Mouse (Mus musculus) stomach, embryonic 14.5 days (tissue): ENCODE results near the gene Gna12. TPM values are rescaled to one million over a fixed set of nuclear protein-coding genes. Genes with fewer than 3 reads are reported as not detected.

Experiments used
- ATAC-seq: fragments of 200-750 bp; cut with Nextera tagmentation; 2 replicates; pipeline ENCODE4 v1.8.0; 2017; ENCODE audit warnings: low read depth, moderate TSS enrichment; ENCODE audit not compliant: insufficient number of reproducible peaks, insufficient read depth, low FRiP score
- H3K27ac ChIP-seq: fragments of 300-500 bp; sonication (generic); 2 replicates; pipeline ENCODE4 v1.5.1; 2014; ENCODE audit warnings: mild to moderate bottlenecking, low read length, moderate library complexity, mixed read lengths
- H3K27me3 ChIP-seq: fragments of 300-500 bp; sonication (generic); 2 replicates; pipeline ENCODE4 v1.6.1; 2014; ENCODE audit warnings: low read length, control low read depth, mixed read lengths; ENCODE audit not compliant: control insufficient read depth, insufficient read depth
- H3K36me3 ChIP-seq: fragments of 300-500 bp; sonication (generic); 2 replicates; pipeline ENCODE4 v1.6.1; 2014; ENCODE audit warnings: mild to moderate bottlenecking, control low read depth, low read length, moderate library complexity, mixed read lengths; ENCODE audit not compliant: control insufficient read depth, insufficient read depth
- H3K4me1 ChIP-seq: fragments of 300-500 bp; sonication (generic); 2 replicates; pipeline ENCODE4 v1.6.1; 2014; ENCODE audit warnings: low read length, control low read depth, mixed read lengths; ENCODE audit not compliant: control insufficient read depth, insufficient read depth
- H3K4me2 ChIP-seq: fragments of 300-500 bp; sonication (generic); replicated peaks from 2 replicates; pipeline ENCODE4 v1.6.1; 2014; ENCODE audit warnings: low read depth, low read length, control low read depth
- H3K4me3 ChIP-seq: fragments of 300-500 bp; sonication (generic); 2 replicates; pipeline ENCODE4 v1.5.1; 2014; ENCODE audit warnings: low read depth, low read length, control low read depth
- H3K9ac ChIP-seq: fragments of 300-500 bp; sonication (generic); replicated peaks from 2 replicates; pipeline ENCODE4 v1.6.1; 2014; ENCODE audit warnings: low read depth, mild to moderate bottlenecking, control low read depth, low read length, moderate library complexity, mixed read lengths
- H3K9me3 ChIP-seq: fragments of 300-500 bp; sonication (generic); 2 replicates; pipeline ENCODE4 v1.6.1; 2016; ENCODE audit warnings: low read depth, low read length, control low read depth; ENCODE audit not compliant: control insufficient read depth
- WGBS: fragments of 180-500 bp; shearing (Covaris S2); extraction: QIAGEN DNeasy Blood & Tissue Kit; methylation state at CpG from one replicate; pipeline ENCODE4 v1.1.7; 2014; 5-methylcytosine and 5-hydroxymethylcytosine counted together
- polyA plus RNA-seq: library from polyadenylated mRNA; unstranded; fragments of >200 nt; fragmentation: Nextera tagmentation; extraction: Ambion mirVana; gene quantifications from 2 replicates; pipeline ENCODE4 v1.2.1, GENCODE M21; 2014

The Gna12 gene
- polyA plus RNA-seq, 1 experiment from 2014 or later = 17.2 TPM

- 25% methylated on average over 9 of the region's 9 CpGs for WGBS
- Histone ChIP-seq H3K9ac (no peak overlapping the region), H3K4me3 (no peak overlapping the region), H3K4me1 (peaks cover 54% of the 10 kb centered on the region), H3K36me3 (no peaks in the 10 kb centered on the region; the same call in 1 of the 2 replicates), H3K27me3 (no peaks in the 10 kb centered on the region), H3K4me2 (no peak overlapping the region), H3K27ac (peak overlapping the region; percentile 84), H3K9me3 (no peaks in the 10 kb centered on the region)
- ATAC-seq = no peak
These were observed 39.0 kb downstream of the Gna12 start for GRCm38 (mm10) chr5:140790937-140791877.

GRCm38 (mm10) chr5:140790392-140790791, 39.8 kb downstream of the Gna12 start:
- 41% methylated on average over 2 of the region's 2 CpGs for WGBS
- Histone ChIP-seq H3K36me3 (peaks cover 2% of the 10 kb centered on the region), H3K9ac (no peak overlapping the region), H3K4me1 (peaks cover 57% of the 10 kb centered on the region), H3K4me3 (no peak overlapping the region), H3K9me3 (no peaks in the 10 kb centered on the region), H3K27ac (peak overlapping the region; percentile 84), H3K4me2 (no peak overlapping the region), H3K27me3 (no peaks in the 10 kb centered on the region)
- ATAC-seq = no peak

DNA sequence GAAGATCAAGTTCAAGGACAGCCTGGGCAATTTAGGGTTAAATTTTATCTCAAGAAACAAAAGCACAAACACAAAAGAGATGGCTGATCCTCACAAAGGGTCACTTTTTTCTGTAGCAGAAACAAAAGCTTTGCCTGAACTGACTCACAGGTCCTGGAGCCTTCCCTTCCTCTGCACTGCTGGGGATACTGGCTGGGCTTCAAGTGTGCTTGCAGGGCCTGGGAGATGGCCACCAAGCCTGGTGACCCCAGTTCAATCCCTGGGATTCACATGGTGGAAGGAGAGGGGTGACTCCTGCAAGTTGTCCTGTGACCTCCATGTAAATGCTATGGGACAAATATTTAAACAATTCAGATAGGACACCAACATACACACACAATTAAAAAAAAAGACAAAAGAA, 40.7 kb downstream of the Gna12 start:
- Histone ChIP-seq H3K27me3 (no peaks in the 10 kb centered on the region), H3K27ac (no peak overlapping the region), H3K4me1 (peaks cover 50% of the 10 kb centered on the region), H3K4me2 (no peak overlapping the region), H3K9me3 (no peaks in the 10 kb centered on the region), H3K36me3 (peaks cover 10% of the 10 kb centered on the region), H3K4me3 (no peak overlapping the region), H3K9ac (no peak overlapping the region)
- ATAC-seq = no peak

DNA sequence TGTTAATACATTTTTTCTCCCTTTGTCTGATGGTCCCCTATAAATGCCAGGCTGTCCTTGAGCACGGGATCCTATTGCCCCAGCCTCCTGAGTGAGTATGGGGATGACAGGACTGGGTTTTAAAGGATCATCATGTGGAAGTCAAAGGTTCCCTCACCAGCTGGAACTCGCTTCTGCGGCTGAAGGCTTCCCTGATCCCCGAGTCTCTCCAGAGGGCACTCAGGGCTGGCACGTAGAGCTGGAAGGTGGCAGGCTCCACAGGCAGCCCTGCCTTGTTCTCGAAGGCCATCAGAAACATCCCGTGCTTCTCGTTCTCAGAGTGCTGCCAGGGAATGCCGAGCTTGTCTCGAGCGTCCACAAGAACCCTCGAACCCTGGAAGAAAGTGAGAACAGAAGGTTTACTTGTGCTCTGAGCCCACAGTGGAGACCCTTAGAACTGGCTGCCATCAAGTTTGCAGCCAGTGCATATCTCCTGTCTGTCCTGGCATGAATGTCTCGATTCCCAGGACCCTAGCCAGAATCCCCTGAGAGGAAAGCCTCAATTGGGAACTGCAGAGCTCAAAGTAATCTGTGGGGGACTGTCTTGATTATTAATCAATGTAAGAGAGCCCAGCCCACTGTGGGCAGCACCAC, 44.9 kb downstream of the Gna12 start:
- no peak overlapping the region for H3K27ac ChIP-seq
- no peak overlapping the region for H3K9ac ChIP-seq
- H3K9me3 ChIP-seq = no peaks in the 10 kb centered on the region

DNA sequence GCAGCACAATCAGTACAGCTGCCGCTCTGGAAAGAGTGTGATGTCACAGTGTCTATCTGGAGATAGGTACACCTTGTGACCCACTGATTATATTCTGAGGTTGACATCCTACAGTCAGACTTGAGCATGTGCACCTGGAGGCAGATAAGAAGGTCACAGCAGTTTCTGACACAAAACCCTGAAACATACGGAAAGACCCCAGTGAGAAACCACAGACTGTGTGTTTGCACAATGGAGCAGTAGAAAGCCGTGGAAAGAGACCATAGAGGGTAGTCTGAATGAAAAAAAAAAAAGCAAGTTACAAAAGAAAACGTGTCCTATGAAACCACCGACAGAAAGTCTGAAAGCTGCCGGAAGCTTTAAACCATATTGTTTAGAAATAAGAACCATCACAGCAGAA, 45.9 kb downstream of the Gna12 start:
- no peak overlapping the region for H3K27ac ChIP-seq
- no peak for ATAC-seq
- H3K9me3 ChIP-seq = no peaks in the 10 kb centered on the region
- H3K36me3 ChIP-seq = peaks cover 36% of the 10 kb centered on the region
- 75% methylated on average over 6 of the region's 6 CpGs for WGBS
- H3K4me2 ChIP-seq = no peak overlapping the region
- H3K4me1 ChIP-seq = peaks cover 9% of the 10 kb centered on the region; the same call in 1 of the 2 replicates
- no peak overlapping the region for H3K4me3 ChIP-seq
- H3K27me3 ChIP-seq = no peaks in the 10 kb centered on the region
- no peak overlapping the region for H3K9ac ChIP-seq

More for the DNA sequence above, 44.9 kb downstream of the Gna12 start:
- WGBS = 79% methylated on average over 13 of the region's 13 CpGs
- H3K27me3 ChIP-seq = no peaks in the 10 kb centered on the region
- peaks cover 11% of the 10 kb centered on the region; the same call in 1 of the 2 replicates for H3K4me1 ChIP-seq
- no peak for ATAC-seq
- no peak overlapping the region for H3K4me2 ChIP-seq
- H3K4me3 ChIP-seq = no peak overlapping the region
- peaks cover 36% of the 10 kb centered on the region for H3K36me3 ChIP-seq

DNA sequence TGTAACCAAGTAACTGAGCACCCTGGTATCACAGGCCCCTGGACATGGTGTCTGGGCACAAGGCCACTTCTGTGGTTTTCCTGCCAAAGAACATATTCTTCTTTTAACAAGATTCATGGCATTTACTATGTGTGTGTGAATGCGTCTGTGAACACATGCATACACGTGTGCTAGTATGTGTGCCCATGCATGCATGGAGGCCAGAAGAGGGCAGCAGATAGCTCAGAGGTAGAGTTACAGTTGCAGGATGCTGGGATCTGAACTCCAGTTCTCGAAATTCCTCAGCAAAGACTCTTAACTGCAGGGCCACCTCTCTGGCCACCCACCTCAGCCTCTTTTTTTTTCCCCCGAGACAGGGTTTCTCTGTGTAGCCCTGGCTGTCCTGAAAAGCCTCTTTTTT, 46.7 kb downstream of the Gna12 start:
- Histone ChIP-seq H3K9me3 (no peaks in the 10 kb centered on the region), H3K36me3 (peaks cover 36% of the 10 kb centered on the region), H3K27ac (no peak overlapping the region), H3K4me1 (peaks cover 15% of the 10 kb centered on the region), H3K9ac (no peak overlapping the region), H3K27me3 (no peaks in the 10 kb centered on the region), H3K4me3 (no peak overlapping the region), H3K4me2 (no peak overlapping the region)
- WGBS = 88% methylated on average over 4 of the region's 4 CpGs
- ATAC-seq = no peak

GRCm38 (mm10) chr5:140781886-140782572, 48.2 kb downstream of the Gna12 start:
- Histone ChIP-seq H3K9me3 (no peaks in the 10 kb centered on the region), H3K4me2 (no peak overlapping the region), H3K4me1 (peaks cover 15% of the 10 kb centered on the region), H3K27me3 (no peaks in the 10 kb centered on the region), H3K27ac (no peak overlapping the region), H3K36me3 (peaks cover 47% of the 10 kb centered on the region), H3K4me3 (no peak overlapping the region), H3K9ac (no peak overlapping the region)
- ATAC-seq = no peak
- 89% methylated on average over 8 of the region's 8 CpGs for WGBS

- no peak for ATAC-seq
- Histone ChIP-seq H3K27me3 (no peaks in the 10 kb centered on the region), H3K4me3 (no peak overlapping the region), H3K9me3 (no peaks in the 10 kb centered on the region), H3K27ac (no peak overlapping the region), H3K36me3 (peaks cover 48% of the 10 kb centered on the region), H3K4me2 (no peak overlapping the region), H3K9ac (no peak overlapping the region), H3K4me1 (peaks cover 11% of the 10 kb centered on the region)
- WGBS = 88% methylated on average over 5 of the region's 5 CpGs
These were observed 49.1 kb downstream of the Gna12 start for GRCm38 (mm10) chr5:140781122-140781521.
